Mouse (Mus musculus) forebrain, embryonic 12.5 days (tissue): Measurements from ENCODE around the gene Mup6. TPM values are rescaled to one million over a fixed set of nuclear protein-coding genes. Genes with fewer than 3 reads are reported as not detected.
"Not testable (repeated sequence)": the region's sequence is repeated elsewhere in the genome, so short reads cannot be mapped to it uniquely, and the experiment has no call there.

Experiments
- ATAC-seq: fragments of 200-750 bp; cut with Nextera tagmentation; 2 replicates; pipeline ENCODE4 v1.8.0; 2017; ENCODE audit warnings: moderate TSS enrichment; ENCODE audit not compliant: low FRiP score
- H3K27ac ChIP-seq: fragments of 300-500 bp; sonication (generic); 2 replicates; pipeline ENCODE4 v1.5.1; 2016; ENCODE audit warnings: mild to moderate bottlenecking
- H3K27me3 ChIP-seq: fragments of 300-500 bp; sonication (generic); 2 replicates; pipeline ENCODE4 v1.6.1; 2016; ENCODE audit warnings: mild to moderate bottlenecking
- H3K36me3 ChIP-seq: fragments of 300-500 bp; sonication (generic); replicated peaks from 2 replicates; pipeline ENCODE4 v1.6.1; 2016; ENCODE audit warnings: mild to moderate bottlenecking
- H3K4me1 ChIP-seq: fragments of 300-500 bp; sonication (generic); 2 replicates; pipeline ENCODE4 v1.6.1; 2016
- H3K4me2 ChIP-seq: fragments of 300-500 bp; sonication (generic); 2 replicates; pipeline ENCODE4 v1.6.1; 2016; ENCODE audit warnings: mild to moderate bottlenecking, moderate library complexity
- H3K4me3 ChIP-seq: fragments of 300-500 bp; sonication (generic); replicated peaks from 2 replicates; pipeline ENCODE4 v1.5.1; 2016; ENCODE audit warnings: mild to moderate bottlenecking
- H3K9ac ChIP-seq: fragments of 300-500 bp; sonication (generic); 2 replicates; pipeline ENCODE4 v1.6.1; 2016; ENCODE audit warnings: mild to moderate bottlenecking
- H3K9me3 ChIP-seq: fragments of 300-500 bp; sonication (generic); 2 replicates; pipeline ENCODE4 v1.6.1; 2016
- WGBS: fragments of 180-500 bp; shearing (Covaris S2); methylation state at CpG from one replicate; pipeline ENCODE4 v1.1.7; 2016; 5-methylcytosine and 5-hydroxymethylcytosine counted together
- polyA plus RNA-seq: library from polyadenylated mRNA; unstranded; fragments of >200 nt; fragmentation: Nextera tagmentation; extraction: Ambion mirVana; gene quantifications from 2 replicates; pipeline ENCODE4 v1.2.1, GENCODE M21; 2016

The Mup6 gene
- not detected in 2 replicates for polyA plus RNA-seq

DNA sequence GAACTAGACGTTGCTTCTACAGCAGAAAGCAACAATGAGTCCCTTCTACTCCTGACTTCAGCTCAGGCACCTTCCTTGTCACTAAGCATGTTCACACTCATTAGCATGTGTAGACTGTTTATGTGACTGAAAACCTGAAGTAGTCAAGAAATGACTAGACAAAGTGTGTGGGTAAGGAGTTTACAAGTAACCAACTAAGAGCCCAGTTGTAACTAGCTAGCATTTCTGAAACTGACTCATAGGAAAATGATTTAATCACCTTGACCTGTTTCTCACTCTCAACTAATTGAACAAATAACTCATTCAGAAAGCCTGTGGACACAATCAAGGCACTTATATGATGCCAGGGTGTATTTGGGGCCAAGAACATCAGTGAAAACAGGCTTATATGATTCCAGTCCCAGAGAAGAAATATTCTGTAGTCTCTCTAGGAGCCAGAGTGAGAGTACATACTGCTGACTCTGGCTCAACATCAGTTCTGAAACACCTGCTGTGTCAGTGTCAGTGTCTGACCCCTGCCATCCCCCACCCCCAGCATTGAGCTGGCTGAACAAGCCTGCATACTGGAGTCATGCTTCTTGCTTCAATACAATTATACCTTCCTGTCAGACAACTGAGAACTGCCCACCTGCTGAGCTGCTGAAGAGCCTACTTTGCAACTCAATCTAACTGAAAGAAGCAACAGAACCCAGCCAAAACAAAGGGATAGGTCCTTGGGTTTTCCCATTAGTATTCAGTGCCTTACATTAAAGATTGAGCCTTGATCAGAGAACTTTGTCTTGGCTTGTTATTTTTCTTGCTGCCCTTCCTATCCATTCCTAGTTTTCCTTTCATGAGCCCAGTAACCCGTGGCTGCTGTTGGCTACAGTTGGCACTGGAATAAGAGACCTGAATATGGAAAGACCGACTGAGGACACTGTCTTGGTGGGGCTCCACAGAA, at the start of gene Mup6:
TSS of gene Mup6 (plus strand) at position 890 of the 940 bp plus-strand sequence.
- WGBS = 29% methylated on average over 3 of the region's 3 CpGs
- 0 out of 2 replicates have a peak, but pooled peaks cover 3% of the 10 kb centered on the region for H3K4me1 ChIP-seq
- no peak for ATAC-seq
- no peak within 1 kb of the TSS for H3K27ac ChIP-seq
- no peak within 1 kb of the TSS for H3K9ac ChIP-seq
- no peaks in the 10 kb centered on the region for H3K36me3 ChIP-seq
- no peaks in the 10 kb centered on the region for H3K9me3 ChIP-seq
- H3K27me3 ChIP-seq = no peaks in the 10 kb centered on the region
- H3K4me2 ChIP-seq = no peak within 1 kb of the TSS
- H3K4me3 ChIP-seq = no peak within 1 kb of the TSS

DNA sequence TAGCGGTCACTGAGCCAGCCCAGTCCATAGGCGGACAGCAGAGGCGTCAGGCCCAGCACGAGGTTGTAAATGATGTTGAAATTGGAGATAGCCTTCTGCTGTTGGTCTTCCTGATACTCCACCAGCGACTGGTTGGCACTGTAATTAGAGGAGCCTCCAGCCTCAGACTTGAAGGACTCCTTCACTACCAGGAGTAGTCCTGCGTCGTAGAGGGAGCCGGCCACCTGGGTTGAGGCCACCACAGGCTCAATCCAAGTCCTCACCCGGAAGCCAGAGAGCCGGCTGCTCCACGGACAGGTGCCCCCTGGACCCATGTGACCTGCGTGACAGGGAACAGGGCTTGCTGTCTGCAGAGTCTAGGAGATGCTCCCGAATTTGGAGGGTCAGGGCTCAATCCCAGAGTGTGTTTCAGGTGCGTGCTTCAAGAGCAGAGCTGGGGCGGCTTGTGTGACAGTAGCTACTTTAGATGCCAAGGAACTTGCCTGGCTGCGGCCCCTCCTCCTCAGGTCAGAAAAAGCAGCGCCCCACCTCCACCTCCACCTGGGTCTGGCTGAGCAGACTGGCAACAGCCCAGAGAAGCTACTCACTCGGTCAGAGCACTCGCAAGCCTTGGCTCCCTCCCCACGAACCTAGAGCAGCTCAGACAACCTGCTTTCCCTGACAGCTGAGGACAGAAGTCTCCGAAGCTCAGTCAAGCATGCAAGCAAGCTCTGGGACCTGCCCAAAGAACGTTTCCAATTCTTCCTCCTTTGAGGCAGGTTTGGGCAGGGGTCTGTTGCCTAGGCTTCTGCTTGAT, 49.3 kb upstream of the Mup6 start, which contains the start of gene Slc46a2:
TSS of gene Slc46a2 (minus strand) at position 449 of the 796 bp plus-strand sequence.
- H3K4me3 ChIP-seq = no peak within 1 kb of the TSS
- no peaks in the 10 kb centered on the region for H3K9me3 ChIP-seq
- peaks cover 26% of the 10 kb centered on the region for H3K27me3 ChIP-seq
- no peak for ATAC-seq
- no peaks in the 10 kb centered on the region for H3K36me3 ChIP-seq
- H3K4me1 ChIP-seq = no peaks in the 10 kb centered on the region
- no peak within 1 kb of the TSS for H3K4me2 ChIP-seq
- H3K27ac ChIP-seq = no peak within 1 kb of the TSS
- H3K9ac ChIP-seq = no peak within 1 kb of the TSS
- WGBS = 17% methylated on average over 22 of the region's 22 CpGs

DNA sequence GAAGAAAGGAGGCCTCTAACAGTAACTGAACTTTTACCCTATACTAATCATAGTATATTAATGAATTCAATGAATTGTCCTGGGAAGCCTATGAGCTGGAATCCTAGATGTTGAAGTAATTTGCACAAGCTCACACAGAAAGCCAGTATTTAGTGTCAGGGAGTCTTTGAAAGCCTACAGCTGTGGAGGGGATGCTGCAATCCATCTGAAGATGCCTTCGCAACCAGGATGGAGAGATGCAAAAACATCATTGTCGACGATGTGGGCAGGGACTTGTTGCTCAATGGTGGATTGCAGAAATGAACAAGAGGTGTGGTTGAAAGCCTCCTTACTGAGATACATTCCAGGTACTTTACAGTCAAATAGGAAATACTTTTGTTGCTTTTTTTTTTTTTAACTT, 46.1 kb upstream of the Mup6 start:
- WGBS = 93% methylated on average over 3 of the region's 3 CpGs
- H3K27ac ChIP-seq = no peak overlapping the region
- no peaks in the 10 kb centered on the region for H3K4me1 ChIP-seq
- H3K9ac ChIP-seq = no peak overlapping the region
- peaks cover 26% of the 10 kb centered on the region for H3K27me3 ChIP-seq
- ATAC-seq = no peak
- H3K36me3 ChIP-seq = no peaks in the 10 kb centered on the region
- H3K4me3 ChIP-seq = no peak overlapping the region
- H3K9me3 ChIP-seq = no peaks in the 10 kb centered on the region
- H3K4me2 ChIP-seq = no peak overlapping the region

DNA sequence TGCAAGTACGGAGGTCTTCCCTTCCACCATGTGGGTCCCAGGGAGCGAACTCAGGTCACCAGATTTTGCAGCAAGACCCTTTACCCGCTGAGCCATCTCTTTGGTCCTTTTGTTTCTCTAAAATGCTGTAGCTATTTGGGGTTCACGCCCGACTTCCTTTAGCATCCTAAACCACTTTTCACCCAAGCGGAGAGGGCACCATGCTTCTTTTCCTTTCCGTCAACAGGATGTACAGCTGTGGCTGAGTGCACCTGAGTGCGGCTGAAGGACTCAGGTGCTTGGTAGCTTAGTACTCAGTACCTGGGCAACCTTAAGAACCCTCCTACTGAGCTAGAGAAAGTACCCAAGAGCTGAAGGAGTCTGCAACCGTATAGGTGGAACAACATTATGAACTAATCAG, 39.0 kb upstream of the Mup6 start:
- Histone ChIP-seq H3K27ac (no peak overlapping the region), H3K4me1 (no peaks in the 10 kb centered on the region), H3K27me3 (no peaks in the 10 kb centered on the region), H3K4me2 (no peak overlapping the region), H3K36me3 (no peaks in the 10 kb centered on the region), H3K9me3 (no peaks in the 10 kb centered on the region), H3K4me3 (no peak overlapping the region), H3K9ac (no peak overlapping the region)
- ATAC-seq = no peak
- 87% methylated on average over 9 of the region's 9 CpGs for WGBS

DNA sequence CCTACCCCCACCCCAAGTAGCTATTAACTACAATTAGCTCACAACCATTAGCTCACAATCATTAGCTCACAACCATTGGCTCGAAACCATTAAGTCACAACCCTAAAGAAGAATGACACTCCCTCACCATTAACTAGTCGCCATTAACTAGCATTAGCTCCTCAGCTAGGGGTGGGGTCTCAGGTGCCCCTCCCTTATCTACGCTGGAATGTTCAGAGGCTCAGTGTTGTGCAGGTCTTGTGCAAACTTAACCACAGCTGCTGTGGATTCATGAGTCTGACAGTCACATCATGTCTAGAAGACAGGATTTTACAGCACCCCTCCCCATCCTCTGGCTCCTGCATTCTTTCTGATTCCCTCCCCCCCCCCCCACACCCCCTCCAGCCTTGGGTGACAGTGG, 36.4 kb upstream of the Mup6 start:
- WGBS = 81% methylated on average over 3 of the region's 3 CpGs
- no peak for ATAC-seq

DNA sequence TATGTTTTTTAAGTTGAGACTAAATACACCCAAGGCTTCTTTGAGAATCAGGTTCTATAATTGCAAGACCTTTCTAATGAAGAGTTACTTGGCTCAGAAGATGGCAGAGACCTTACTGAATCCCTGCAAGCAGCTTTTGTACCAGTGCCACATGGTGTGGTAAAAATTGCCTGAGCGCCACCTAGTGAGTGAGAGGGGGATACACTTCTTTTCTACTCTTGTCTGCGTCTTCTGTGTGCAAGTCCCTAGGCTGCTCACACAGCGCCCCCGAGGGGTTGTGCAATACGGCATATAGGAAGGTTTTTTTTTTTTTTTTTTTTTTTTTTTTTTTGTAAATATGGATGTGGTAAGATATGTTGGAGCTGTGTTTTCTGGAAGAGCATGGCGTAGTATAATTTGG, 35.7 kb upstream of the Mup6 start:
- H3K4me3 ChIP-seq = no peak overlapping the region
- no peaks in the 10 kb centered on the region for H3K4me1 ChIP-seq
- ATAC-seq = no peak
- H3K36me3 ChIP-seq = no peaks in the 10 kb centered on the region
- H3K9ac ChIP-seq = no peak overlapping the region
- H3K27ac ChIP-seq = no peak overlapping the region
- H3K4me2 ChIP-seq = no peak overlapping the region
- no peaks in the 10 kb centered on the region for H3K27me3 ChIP-seq
- H3K9me3 ChIP-seq = no peaks in the 10 kb centered on the region
- 20% methylated on average over 6 of the region's 6 CpGs for WGBS

More for the DNA sequence above, 36.4 kb upstream of the Mup6 start:
- no peak overlapping the region for H3K4me3 ChIP-seq
- H3K27ac ChIP-seq = no peak overlapping the region
- H3K36me3 ChIP-seq = no peaks in the 10 kb centered on the region
- no peaks in the 10 kb centered on the region for H3K4me1 ChIP-seq
- H3K9ac ChIP-seq = no peak overlapping the region
- no peaks in the 10 kb centered on the region for H3K9me3 ChIP-seq
- H3K4me2 ChIP-seq = no peak overlapping the region
- H3K27me3 ChIP-seq = no peaks in the 10 kb centered on the region

DNA sequence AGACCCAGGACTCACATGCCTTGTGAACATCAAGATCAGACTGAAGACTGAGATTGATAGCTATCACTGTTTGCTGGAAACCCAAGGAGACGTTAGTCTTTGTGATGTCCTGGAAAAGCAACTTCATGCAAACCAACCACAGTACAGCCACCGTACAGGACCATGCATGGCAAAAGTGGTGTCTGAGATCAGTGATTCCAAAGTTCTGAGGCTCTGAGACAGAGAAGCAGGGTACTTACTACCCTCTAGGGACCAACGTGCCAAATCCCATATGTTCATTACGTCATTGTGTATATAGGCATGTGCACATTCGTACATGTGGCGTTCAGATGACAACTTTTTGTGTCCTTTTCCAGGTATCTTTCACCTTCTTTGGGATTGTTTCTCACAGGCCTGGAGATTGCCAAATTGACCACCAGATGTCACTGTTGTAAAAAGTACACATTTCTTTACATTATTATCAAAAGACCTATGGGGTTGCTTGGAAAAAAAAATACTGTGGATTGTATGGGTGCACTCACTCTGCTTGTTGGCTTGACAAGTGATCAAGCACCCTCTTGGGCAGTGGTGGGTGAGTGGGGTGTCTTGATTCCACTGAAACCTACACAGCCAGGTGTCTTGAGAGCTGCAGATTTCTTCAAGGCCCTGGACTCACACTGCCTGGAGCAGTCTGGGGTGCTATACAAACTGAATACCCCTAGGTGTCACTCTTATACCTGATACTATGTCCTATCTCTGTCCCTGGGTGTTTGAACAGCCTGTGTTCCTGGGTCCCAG, 31.4 kb upstream of the Mup6 start:
- WGBS = 60% methylated on average over 6 of the region's 6 CpGs
- Histone ChIP-seq H3K36me3 (no peaks in the 10 kb centered on the region), H3K4me3 (no peak overlapping the region), H3K27me3 (no peaks in the 10 kb centered on the region), H3K9me3 (no peaks in the 10 kb centered on the region), H3K4me1 (no peaks in the 10 kb centered on the region), H3K9ac (no peak overlapping the region), H3K4me2 (no peak overlapping the region), H3K27ac (no peak overlapping the region)
- peak; percentile 70 for ATAC-seq

DNA sequence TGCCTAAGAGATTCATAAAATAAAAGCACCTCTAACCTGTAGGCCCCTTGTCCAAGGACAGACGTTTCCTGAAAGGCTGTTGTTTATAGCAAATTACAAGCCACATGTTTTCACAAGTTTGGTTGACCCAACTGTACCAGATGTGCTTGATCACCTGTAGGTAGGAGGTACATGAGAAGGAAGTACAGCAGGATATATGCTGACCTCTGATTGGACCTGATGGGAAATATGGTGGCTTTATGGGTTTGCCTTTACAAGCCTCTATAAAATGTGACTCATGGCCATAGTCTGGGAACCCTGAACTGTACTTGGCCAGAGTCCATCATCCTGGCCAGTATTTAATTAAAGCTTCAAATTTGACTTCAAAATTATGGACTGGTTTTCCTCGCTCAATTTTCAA, 26.6 kb upstream of the Mup6 start:
- Histone ChIP-seq H3K27me3 (no peaks in the 10 kb centered on the region), H3K4me1 (no peaks in the 10 kb centered on the region), H3K4me3 (no peak overlapping the region), H3K4me2 (no peak overlapping the region), H3K9me3 (no peaks in the 10 kb centered on the region), H3K36me3 (no peaks in the 10 kb centered on the region), H3K27ac (no peak overlapping the region), H3K9ac (no peak overlapping the region)
- no peak for ATAC-seq
- 75% methylated on average over 2 of the region's 2 CpGs for WGBS

DNA sequence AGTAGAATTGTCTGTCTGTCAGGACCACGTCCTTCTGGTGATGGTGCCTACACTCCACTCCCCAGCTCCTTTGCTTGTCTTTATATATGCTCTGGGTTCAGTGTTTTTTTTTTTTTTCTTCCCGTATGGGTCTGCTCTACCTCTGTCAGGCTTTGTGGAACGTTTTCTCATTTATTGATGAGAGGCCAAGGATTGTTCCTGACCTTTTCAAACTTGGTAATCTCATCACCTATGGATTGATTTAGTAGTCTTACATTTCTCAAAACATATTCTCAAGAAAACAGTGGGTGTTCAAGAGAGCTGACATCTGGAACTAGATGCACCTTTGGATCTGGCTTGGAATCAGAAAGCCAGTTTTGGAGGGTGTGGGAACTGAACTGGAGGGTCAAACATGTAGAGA, 3.5 kb upstream of the Mup6 start, which contains the start of gene Mup4:
TSS of gene Mup4 (minus strand) at position 101 of the 400 bp plus-strand sequence.
- no peak within 1 kb of the TSS for H3K27ac ChIP-seq
- H3K9ac ChIP-seq = no peak within 1 kb of the TSS
- H3K36me3 ChIP-seq = no peaks in the 10 kb centered on the region
- WGBS = 83% methylated on average over 3 of the region's 3 CpGs
- no peaks in the 10 kb centered on the region for H3K27me3 ChIP-seq
- H3K4me3 ChIP-seq = no peak within 1 kb of the TSS
- H3K9me3 ChIP-seq = no peaks in the 10 kb centered on the region
- 0 out of 2 replicates have a peak, but pooled peaks cover 3% of the 10 kb centered on the region for H3K4me1 ChIP-seq
- H3K4me2 ChIP-seq = no peak within 1 kb of the TSS
- ATAC-seq = no peak

DNA sequence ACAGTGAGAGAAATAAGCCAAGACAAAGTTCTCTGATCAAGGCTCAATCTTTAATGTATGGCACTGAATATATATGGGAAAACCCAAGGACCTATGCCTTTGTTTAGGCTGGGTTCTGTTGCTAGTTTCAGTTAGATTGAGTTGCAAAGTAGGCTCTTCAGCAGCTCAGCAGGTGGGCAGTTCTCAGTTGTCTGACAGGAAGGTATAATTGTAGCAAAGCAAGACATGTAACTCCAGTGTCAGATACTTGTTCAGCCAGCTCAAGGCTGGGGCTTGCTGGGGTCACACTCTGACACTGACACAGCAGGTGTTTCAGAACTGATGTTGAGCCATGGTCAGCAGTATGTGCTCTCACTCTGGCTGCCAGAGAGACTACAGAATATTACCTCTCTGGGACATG, 33.8 kb downstream of the Mup6 start:
- H3K4me1 ChIP-seq, H3K36me3 ChIP-seq, H3K27me3 ChIP-seq, H3K9me3 ChIP-seq, H3K27ac ChIP-seq, H3K4me2 ChIP-seq, H3K9ac ChIP-seq, ATAC-seq, H3K4me3 ChIP-seq: not testable (repeated sequence)

DNA sequence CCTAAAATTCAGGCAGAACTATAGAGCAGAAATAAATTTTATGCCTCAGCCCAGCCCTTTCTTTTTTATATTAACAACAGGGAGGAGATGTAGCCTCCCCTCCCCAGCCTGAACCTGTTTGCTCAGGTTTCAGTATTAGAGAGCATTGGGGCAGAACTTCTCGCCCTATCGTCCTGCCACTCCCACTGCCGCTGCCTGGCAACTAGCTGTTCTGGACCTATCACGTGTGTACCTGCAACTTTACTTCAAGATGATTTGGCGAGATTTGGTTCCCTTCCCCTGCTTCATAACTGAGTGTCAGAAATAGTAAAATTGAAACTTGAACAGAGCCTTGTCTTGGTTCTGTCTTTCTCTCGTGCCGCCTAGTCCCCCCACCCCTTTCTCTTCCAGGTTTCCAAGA, 56.0 kb downstream of the Mup6 start:
- H3K9me3 ChIP-seq, H3K27me3 ChIP-seq, H3K4me1 ChIP-seq, H3K4me2 ChIP-seq, H3K36me3 ChIP-seq, ATAC-seq, H3K4me3 ChIP-seq, H3K9ac ChIP-seq, H3K27ac ChIP-seq: not testable (repeated sequence)
- WGBS = 95% methylated on average over 7 of the region's 7 CpGs
